Comparison of ENCODE assay signal across 13 mouse cellular contexts in the genomic region with DNA sequence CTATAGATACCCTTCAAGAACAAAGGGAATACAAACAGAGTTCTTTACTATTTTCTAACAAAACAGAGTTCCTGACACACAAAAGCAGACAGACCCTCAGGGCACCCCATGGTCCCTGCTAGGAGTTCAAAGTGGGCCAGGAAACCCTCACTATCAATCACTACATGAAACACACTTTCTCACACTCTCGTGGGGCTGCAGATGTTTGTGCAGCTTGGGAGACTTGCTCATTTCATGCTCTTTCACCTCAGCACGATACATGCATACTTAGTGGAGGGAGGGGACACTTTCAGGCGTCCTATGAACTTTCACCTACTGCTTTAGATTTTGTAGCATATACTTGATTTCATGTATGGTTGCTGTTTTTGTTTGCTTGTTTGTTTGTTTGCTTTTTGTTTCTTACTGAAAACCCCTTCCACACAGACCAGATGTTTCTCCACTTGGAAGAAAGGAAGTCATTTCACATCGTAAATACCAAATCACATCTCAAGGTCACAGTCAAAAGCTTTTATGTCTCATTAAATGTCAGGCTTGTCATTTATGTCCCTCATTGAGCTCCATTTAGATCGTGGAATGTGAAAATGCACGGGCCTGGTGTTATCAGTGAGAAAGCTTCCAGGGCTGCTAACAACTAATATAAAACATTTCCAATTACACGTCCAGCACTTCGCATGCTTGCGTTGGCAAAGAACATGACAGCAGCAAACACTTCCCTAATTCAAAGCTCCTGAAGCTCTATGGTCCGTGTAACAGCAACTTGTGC.
DNase-seq lines count a peak whose midpoint lies in the region; ATAC-seq lines count a peak whose summit lies in the region.
"Had no signal": no experiment of that assay in that cellular context is flagged by ENCODE, and none has a peak within 500 bp of the region (broad histone marks: within the 10 kb centered on the region; RNA-seq: fewer than 3 reads in every experiment).

No protein-coding gene starts in this region.

- no peaks in the 10 kb centered on the region for H3K9me3 ChIP-seq in heart, embryonic 13.5 days
- no peaks in the 10 kb centered on the region for H3K9me3 ChIP-seq in heart, embryonic 10.5 days
- no peaks in the 10 kb centered on the region for H3K9me3 ChIP-seq in midbrain, embryonic 12.5 days
- no peaks in the 10 kb centered on the region for H3K9me3 ChIP-seq in midbrain, embryonic 11.5 days (ENCODE audit: control insufficient read depth, low read length)
- H3K9me3 ChIP-seq in heart, embryonic 16.5 days (replicated peaks; ENCODE audit: control insufficient read depth, low read length) = no peaks in the 10 kb centered on the region
- H3K9me3 ChIP-seq in neural tube, embryonic 14.5 days (ENCODE audit: control insufficient read depth, low read length) = no peaks in the 10 kb centered on the region
- H3K9me3 ChIP-seq: liver, embryonic 12.5 days; midbrain, embryonic 15.5 days had no signal

- 29% methylated on average over 10 of the region's 10 CpGs for WGBS in heart, embryonic 13.5 days
- WGBS in heart, embryonic 10.5 days = 63% methylated on average over 10 of the region's 10 CpGs
- 61% methylated on average over 10 of the region's 10 CpGs for WGBS in midbrain, embryonic 12.5 days
- WGBS in midbrain, embryonic 11.5 days = 68% methylated on average over 10 of the region's 10 CpGs
- 24% methylated on average over 10 of the region's 10 CpGs for WGBS in heart, embryonic 16.5 days
- WGBS in neural tube, embryonic 14.5 days = 24% methylated on average over 10 of the region's 10 CpGs

- H3K27ac ChIP-seq in heart, embryonic 13.5 days (replicated peaks) = no peak overlapping the region
- no peak overlapping the region for H3K27ac ChIP-seq in heart, embryonic 10.5 days
- no peak overlapping the region for H3K27ac ChIP-seq in midbrain, embryonic 12.5 days (replicated peaks)
- no peak overlapping the region for H3K27ac ChIP-seq in midbrain, embryonic 11.5 days (ENCODE audit: low read depth, low read length)
- peak overlapping the region; percentile 49 for H3K27ac ChIP-seq in heart, embryonic 16.5 days (ENCODE audit: low read length)
- H3K27ac ChIP-seq in neural tube, embryonic 14.5 days (ENCODE audit: low read depth, low read length) = no peak overlapping the region
- H3K27ac ChIP-seq: liver, embryonic 12.5 days; midbrain, embryonic 15.5 days had no signal

- DNase-seq in heart, embryonic 10.5 days (ENCODE audit: low spot score) = no peak
- no peak for DNase-seq in midbrain, embryonic 11.5 days (ENCODE audit: low spot score, missing footprints)
- DNase-seq in gastrocnemius, adult 18-20 months (ENCODE audit: low spot score) = no peak
- DNase-seq: cerebellum, adult 2 months; gastrocnemius, postnatal 25 days; lung, postnatal 14 days; thymus, postnatal 25 days had no signal

- H3K9ac ChIP-seq in heart, embryonic 13.5 days = no peak overlapping the region
- H3K9ac ChIP-seq in midbrain, embryonic 12.5 days (replicated peaks) = no peak overlapping the region
- no peak overlapping the region for H3K9ac ChIP-seq in midbrain, embryonic 11.5 days (ENCODE audit: low read length)
- H3K9ac ChIP-seq in heart, embryonic 16.5 days (ENCODE audit: low read length) = no peak overlapping the region
- H3K9ac ChIP-seq in neural tube, embryonic 14.5 days (replicated peaks; ENCODE audit: low read depth, low read length) = no peak overlapping the region
- H3K9ac ChIP-seq: liver, embryonic 12.5 days; midbrain, embryonic 15.5 days had no signal

- no peak for ATAC-seq in heart, embryonic 13.5 days (ENCODE audit: extremely low read depth, insufficient number of reproducible peaks, low FRiP score, low TSS enrichment)
- peak; percentile 47; the same call in 1 of the 2 replicates for ATAC-seq in midbrain, embryonic 12.5 days (ENCODE audit: low FRiP score, low read depth)
- ATAC-seq in midbrain, embryonic 11.5 days (ENCODE audit: low FRiP score) = no peak
- ATAC-seq in heart, embryonic 16.5 days (replicated peaks; ENCODE audit: extremely low read depth, insufficient read depth, low FRiP score) = peak; percentile 70
- ATAC-seq in neural tube, embryonic 14.5 days (ENCODE audit: low read depth) = peak; percentile 66; the same call in 1 of the 2 replicates
- ATAC-seq: liver, embryonic 12.5 days; midbrain, embryonic 15.5 days had no signal

- H3K4me1 ChIP-seq in heart, embryonic 13.5 days = peaks cover 11% of the 10 kb centered on the region
- H3K4me1 ChIP-seq in heart, embryonic 10.5 days = no peaks in the 10 kb centered on the region
- H3K4me1 ChIP-seq in midbrain, embryonic 12.5 days = 0 out of 2 replicates have a peak, but pooled peaks cover 4% of the 10 kb centered on the region
- no peaks in the 10 kb centered on the region for H3K4me1 ChIP-seq in midbrain, embryonic 11.5 days (ENCODE audit: control insufficient read depth, insufficient read depth, low read length)
- H3K4me1 ChIP-seq in heart, embryonic 16.5 days (ENCODE audit: control insufficient read depth, insufficient read depth, low read length) = no peaks in the 10 kb centered on the region
- H3K4me1 ChIP-seq in neural tube, embryonic 14.5 days (ENCODE audit: control insufficient read depth, insufficient read depth, low read length) = peaks cover 7% of the 10 kb centered on the region; the same call in 1 of the 2 replicates
- H3K4me1 ChIP-seq: liver, embryonic 12.5 days had no signal

- no peaks in the 10 kb centered on the region for H3K36me3 ChIP-seq in heart, embryonic 13.5 days
- H3K36me3 ChIP-seq in heart, embryonic 10.5 days = no peaks in the 10 kb centered on the region
- no peaks in the 10 kb centered on the region for H3K36me3 ChIP-seq in midbrain, embryonic 12.5 days
- H3K36me3 ChIP-seq in midbrain, embryonic 11.5 days (ENCODE audit: control insufficient read depth, insufficient read depth, low read length) = no peaks in the 10 kb centered on the region
- no peaks in the 10 kb centered on the region for H3K36me3 ChIP-seq in heart, embryonic 16.5 days (ENCODE audit: control insufficient read depth, insufficient read depth)
- H3K36me3 ChIP-seq in neural tube, embryonic 14.5 days (ENCODE audit: control insufficient read depth, insufficient read depth, low read length) = no peaks in the 10 kb centered on the region
- H3K36me3 ChIP-seq: liver, embryonic 12.5 days; midbrain, embryonic 15.5 days had no signal

- peak overlapping the region; percentile 31 for H3K4me2 ChIP-seq in heart, embryonic 13.5 days
- H3K4me2 ChIP-seq in midbrain, embryonic 12.5 days (replicated peaks) = no peak overlapping the region
- H3K4me2 ChIP-seq in midbrain, embryonic 11.5 days = no peak overlapping the region
- H3K4me2 ChIP-seq in heart, embryonic 16.5 days (ENCODE audit: low read depth, low read length) = peak overlapping the region; percentile 5; the same call in 1 of the 2 replicates
- no peak overlapping the region for H3K4me2 ChIP-seq in neural tube, embryonic 14.5 days (ENCODE audit: low read depth, low read length)
- H3K4me2 ChIP-seq: liver, embryonic 12.5 days; midbrain, embryonic 15.5 days had no signal

- no peak overlapping the region for H3K4me3 ChIP-seq in heart, embryonic 13.5 days
- H3K4me3 ChIP-seq in heart, embryonic 10.5 days = no peak overlapping the region
- no peak overlapping the region for H3K4me3 ChIP-seq in midbrain, embryonic 12.5 days
- no peak overlapping the region for H3K4me3 ChIP-seq in midbrain, embryonic 11.5 days (ENCODE audit: low read depth, low read length)
- no peak overlapping the region for H3K4me3 ChIP-seq in heart, embryonic 16.5 days (ENCODE audit: low read length)
- no peak overlapping the region for H3K4me3 ChIP-seq in neural tube, embryonic 14.5 days (ENCODE audit: low read depth, low read length)
- H3K4me3 ChIP-seq: liver, embryonic 12.5 days; midbrain, embryonic 15.5 days had no signal

- no peaks in the 10 kb centered on the region for H3K27me3 ChIP-seq in heart, embryonic 13.5 days (replicated peaks)
- no peaks in the 10 kb centered on the region for H3K27me3 ChIP-seq in heart, embryonic 10.5 days (ENCODE audit: insufficient read depth, poor library complexity, severe bottlenecking)
- H3K27me3 ChIP-seq in midbrain, embryonic 12.5 days = no peaks in the 10 kb centered on the region
- no peaks in the 10 kb centered on the region for H3K27me3 ChIP-seq in midbrain, embryonic 11.5 days (ENCODE audit: control insufficient read depth, insufficient read depth, low read length)
- H3K27me3 ChIP-seq in heart, embryonic 16.5 days (ENCODE audit: control insufficient read depth, insufficient read depth, low read length) = no peaks in the 10 kb centered on the region
- no peaks in the 10 kb centered on the region for H3K27me3 ChIP-seq in neural tube, embryonic 14.5 days (ENCODE audit: control insufficient read depth, insufficient read depth, low read length)
- H3K27me3 ChIP-seq: liver, embryonic 12.5 days; midbrain, embryonic 15.5 days had no signal

Comparison
In these comparisons a context has a peak if more than half of its experiments do, and no peak if none do; other contexts are left out.
1. ATAC-seq: peak in midbrain, embryonic 12.5 days (single experiment), heart, embryonic 16.5 days (single experiment) and neural tube, embryonic 14.5 days (single experiment); none in heart, embryonic 13.5 days (single experiment) and midbrain, embryonic 11.5 days (single experiment).
2. H3K4me2 ChIP-seq: peak in heart, embryonic 13.5 days (single experiment) and heart, embryonic 16.5 days (single experiment); none in midbrain, embryonic 12.5 days (single experiment), midbrain, embryonic 11.5 days (single experiment) and neural tube, embryonic 14.5 days (single experiment).